Mouse (Mus musculus): Measurements from ENCODE around the gene Nfx1. TPM values are rescaled to one million over a fixed set of nuclear protein-coding genes. Genes with fewer than 3 reads are reported as not detected.

Gene Nfx1
- polyA plus RNA-seq, 1 experiment from 2014 or later = 45.2 TPM

DNA sequence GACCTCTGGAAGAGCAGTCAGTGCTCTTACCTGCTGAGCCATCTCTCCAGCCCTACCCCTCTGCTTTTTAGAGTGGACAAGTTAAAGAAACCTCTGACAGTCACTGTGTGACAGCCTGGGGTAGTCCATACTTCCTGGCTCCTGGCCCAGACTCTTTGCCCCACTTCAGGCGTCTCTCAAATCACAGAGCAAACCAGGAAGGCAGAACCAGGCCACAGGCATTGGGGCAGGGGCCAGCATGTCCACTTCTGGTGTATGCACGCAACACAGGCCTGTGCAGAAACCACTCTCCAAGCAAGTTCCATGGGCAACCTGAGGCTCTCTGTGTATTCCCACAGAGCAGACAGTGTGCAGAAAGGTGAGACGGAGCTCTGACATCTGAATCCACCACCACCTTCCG, 94.5 kb downstream of the Nfx1 start:
- no peaks in the 10 kb centered on the region for H3K9me3 ChIP-seq (replicated peaks)
- H3K27me3 ChIP-seq = no peaks in the 10 kb centered on the region
- WGBS = 69% methylated on average over 4 of the region's 4 CpGs
- no peak overlapping the region for H3K9ac ChIP-seq
- peaks cover 6% of the 10 kb centered on the region for H3K4me1 ChIP-seq (replicated peaks)
- H3K4me3 ChIP-seq = no peak overlapping the region
- no peak for ATAC-seq (replicated peaks; ENCODE audit: insufficient number of reproducible peaks, insufficient read depth, low FRiP score, low read depth)
- no peak overlapping the region for H3K4me2 ChIP-seq
- H3K27ac ChIP-seq = no peak overlapping the region
- no peaks in the 10 kb centered on the region for H3K36me3 ChIP-seq

DNA sequence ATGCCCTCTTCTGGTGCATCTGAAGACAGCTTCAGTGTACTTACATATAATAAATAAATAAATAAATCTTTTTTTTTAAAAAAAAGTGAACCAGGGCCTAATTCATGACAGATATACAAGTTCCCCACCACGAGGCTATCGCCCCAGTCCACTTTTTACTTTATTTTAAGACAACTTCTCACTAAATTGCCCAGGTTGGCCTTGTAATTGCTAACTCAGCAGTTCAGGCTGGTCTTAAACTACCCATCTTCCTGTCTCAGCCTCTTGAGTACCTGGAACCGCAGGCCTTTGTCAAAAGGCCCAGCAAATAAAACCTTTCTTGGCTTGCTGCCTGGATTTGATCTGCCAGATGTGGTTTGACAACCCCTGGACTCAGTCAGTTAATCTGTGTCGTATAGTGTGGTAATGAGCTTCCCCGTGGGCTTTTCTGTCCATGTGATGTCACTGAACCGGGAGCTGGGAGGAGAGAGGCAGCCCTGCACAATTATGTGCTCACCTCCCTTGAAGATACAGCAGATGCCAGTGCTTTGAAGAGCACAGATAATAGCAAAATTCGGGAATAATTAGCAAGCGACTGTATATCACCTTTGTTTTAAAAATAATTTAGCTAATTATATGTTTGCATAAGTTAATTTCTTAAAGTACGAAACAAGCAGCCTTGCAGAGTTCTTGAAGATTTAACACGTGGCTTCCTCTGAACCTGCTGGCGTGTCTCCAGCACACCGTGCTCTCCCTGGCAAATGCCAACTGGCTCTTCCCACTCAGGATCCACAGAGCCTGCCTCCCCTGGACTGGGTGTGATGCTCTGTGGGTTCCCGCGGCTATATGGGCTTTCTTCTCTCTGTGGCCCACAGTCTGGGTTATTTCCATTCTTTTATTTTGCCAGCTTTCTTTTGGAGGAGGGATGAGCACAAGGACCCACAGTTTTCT, 101.1 kb downstream of the Nfx1 start:
- Histone ChIP-seq H3K4me3 (no peak overlapping the region), H3K4me2 (no peak overlapping the region), H3K27me3 (no peaks in the 10 kb centered on the region), H3K4me1 (replicated peaks) (no peaks in the 10 kb centered on the region), H3K9me3 (replicated peaks) (no peaks in the 10 kb centered on the region), H3K9ac (no peak overlapping the region), H3K27ac (no peak overlapping the region), H3K36me3 (no peaks in the 10 kb centered on the region)
- no peak for ATAC-seq (replicated peaks; ENCODE audit: insufficient number of reproducible peaks, insufficient read depth, low FRiP score, low read depth)
- 73% methylated on average over 14 of the region's 14 CpGs for WGBS

DNA sequence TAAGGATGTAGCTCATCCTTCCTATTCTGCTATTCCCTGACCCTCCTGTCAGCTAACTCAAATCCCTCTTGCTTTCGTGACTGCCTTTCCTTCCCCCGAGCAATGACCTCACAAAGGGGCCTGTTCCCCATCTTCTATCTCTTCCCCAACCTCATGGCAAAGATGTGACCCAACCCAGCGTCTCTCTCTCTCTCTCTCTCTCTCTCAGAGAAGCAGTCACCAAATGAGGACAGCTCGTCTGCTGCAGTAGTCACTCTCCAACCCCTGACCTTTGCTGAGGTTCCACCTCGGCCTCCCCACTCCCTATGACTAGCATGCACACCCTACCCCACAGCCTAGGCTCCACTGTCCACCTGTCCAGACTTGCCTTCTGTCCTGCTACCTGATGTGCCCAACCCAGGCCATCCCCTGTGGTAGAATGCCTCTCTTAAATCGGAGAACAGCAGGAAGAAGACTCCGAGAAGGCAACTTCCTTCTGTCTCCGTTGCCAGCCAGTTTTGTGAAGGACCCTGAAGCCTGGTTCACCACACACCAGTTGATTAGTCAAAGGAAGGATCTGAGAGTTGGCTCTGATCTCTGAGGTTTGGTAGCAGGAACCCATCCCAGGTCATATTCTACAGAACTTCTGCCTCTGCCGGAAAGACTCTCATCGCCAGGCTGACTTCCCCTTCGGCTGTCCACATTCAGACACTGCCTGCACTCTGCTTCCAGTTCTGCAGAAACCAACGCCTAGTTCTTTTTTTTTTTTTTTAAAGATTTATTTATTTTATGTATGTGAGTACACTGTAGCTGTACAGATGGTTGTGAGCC, 102.5 kb downstream of the Nfx1 start:
- H3K27me3 ChIP-seq = no peaks in the 10 kb centered on the region
- H3K9ac ChIP-seq = no peak overlapping the region
- no peak overlapping the region for H3K4me2 ChIP-seq
- H3K4me1 ChIP-seq (replicated peaks) = no peaks in the 10 kb centered on the region
- H3K9me3 ChIP-seq (replicated peaks) = no peaks in the 10 kb centered on the region
- no peaks in the 10 kb centered on the region for H3K36me3 ChIP-seq
- ATAC-seq (replicated peaks; ENCODE audit: insufficient number of reproducible peaks, insufficient read depth, low FRiP score, low read depth) = no peak
- H3K27ac ChIP-seq = no peak overlapping the region
- no peak overlapping the region for H3K4me3 ChIP-seq
- WGBS = 75% methylated on average over 12 of the region's 12 CpGs

DNA sequence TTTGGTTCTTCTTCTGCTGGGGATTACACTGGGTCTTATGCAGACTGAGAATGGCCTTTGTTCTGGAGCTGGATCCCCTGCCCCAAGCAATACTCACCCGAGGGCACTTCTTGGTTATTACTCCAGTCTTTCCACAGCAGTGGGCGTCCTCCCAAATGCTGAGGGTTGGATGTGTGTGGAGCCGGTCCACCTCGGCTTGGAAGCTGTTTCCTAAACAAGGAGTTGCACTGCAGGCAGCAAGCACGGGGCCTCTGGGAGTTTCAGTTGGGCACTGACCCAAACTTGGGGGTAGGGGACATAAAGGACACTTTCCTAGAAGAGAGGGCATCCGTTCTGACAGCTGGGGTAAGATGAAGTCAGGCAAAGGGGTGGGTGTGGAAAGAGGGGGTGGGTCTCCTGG, 103.8 kb downstream of the Nfx1 start:
- H3K27me3 ChIP-seq = no peaks in the 10 kb centered on the region
- WGBS = 57% methylated on average over 6 of the region's 6 CpGs

More for the DNA sequence above, 103.8 kb downstream of the Nfx1 start:
- H3K4me1 ChIP-seq (replicated peaks) = no peaks in the 10 kb centered on the region
- H3K4me2 ChIP-seq = no peak overlapping the region
- H3K9ac ChIP-seq = no peak overlapping the region
- ATAC-seq (replicated peaks; ENCODE audit: insufficient number of reproducible peaks, insufficient read depth, low FRiP score, low read depth) = no peak
- no peaks in the 10 kb centered on the region for H3K9me3 ChIP-seq (replicated peaks)
- no peak overlapping the region for H3K27ac ChIP-seq
- H3K36me3 ChIP-seq = no peaks in the 10 kb centered on the region
- no peak overlapping the region for H3K4me3 ChIP-seq

Small RNA genes lying within 50 kb of the gene (microRNA-seq; reads per million reads assigned to microRNA genes)
- gene Mir3094 = 3.4 reads per million, percentile 12 among the genes with 10 or more reads in this experiment

Other genes with a start within 250 kb of the Nfx1 start
- 241 and 250 TPM in 2 replicates for gene Dnaja1, start 248.8 kb upstream of the Nfx1 start, polyA plus RNA-seq (2015; fragmentation: Nextera tagmentation; extraction: Ambion mirVana)
- gene Smu1, start 213.0 kb upstream of the Nfx1 start, polyA plus RNA-seq (2015; fragmentation: Nextera tagmentation; extraction: Ambion mirVana) = 83.8 and 101 TPM in 2 replicates
- gene B4galt1, start 116.9 kb upstream of the Nfx1 start, polyA plus RNA-seq (2015; fragmentation: Nextera tagmentation; extraction: Ambion mirVana) = 53.7 and 59.5 TPM in 2 replicates
- 4.8 and 8.2 TPM in 2 replicates for gene Spink4, start 50.9 kb upstream of the Nfx1 start, polyA plus RNA-seq (2015; fragmentation: Nextera tagmentation; extraction: Ambion mirVana)
- 179 and 181 TPM in 2 replicates for gene Bag1, start 22.6 kb upstream of the Nfx1 start, polyA plus RNA-seq (2015; fragmentation: Nextera tagmentation; extraction: Ambion mirVana)
- gene Chmp5, start 22.5 kb upstream of the Nfx1 start, polyA plus RNA-seq (2015; fragmentation: Nextera tagmentation; extraction: Ambion mirVana) = 73.8 and 73.9 TPM in 2 replicates
- 0.44 and 0.87 TPM in 2 replicates for gene Aqp7, start 77.2 kb downstream of the Nfx1 start, polyA plus RNA-seq (2015; fragmentation: Nextera tagmentation; extraction: Ambion mirVana)
- gene Aqp3, start 127.3 kb downstream of the Nfx1 start, polyA plus RNA-seq (2015; fragmentation: Nextera tagmentation; extraction: Ambion mirVana) = 0.49 and 3.1 TPM in 2 replicates
- gene Nol6, start 153.5 kb downstream of the Nfx1 start, polyA plus RNA-seq (2015; fragmentation: Nextera tagmentation; extraction: Ambion mirVana) = 12.8 and 20.2 TPM in 2 replicates
- gene Ube2r2, start 164.8 kb downstream of the Nfx1 start, polyA plus RNA-seq (2015; fragmentation: Nextera tagmentation; extraction: Ambion mirVana) = 70.6 and 73.1 TPM in 2 replicates